Mouse (Mus musculus) intestine, embryonic 15.5 days (tissue): Measurements from ENCODE around the gene Gbp2b. TPM values are rescaled to one million over a fixed set of nuclear protein-coding genes. Genes with fewer than 3 reads are reported as not detected.
"Not testable (repeated sequence)": the region's sequence is repeated elsewhere in the genome, so short reads cannot be mapped to it uniquely, and the experiment has no call there.

Source experiments
- ATAC-seq: fragments of 200-750 bp; cut with Nextera tagmentation; 2 replicates; pipeline ENCODE4 v1.8.0; 2017; ENCODE audit warnings: moderate TSS enrichment, moderate library complexity
- H3K27ac ChIP-seq: fragments of 300-500 bp; sonication (generic); 2 replicates; pipeline ENCODE4 v1.5.1; 2015; ENCODE audit warnings: mild to moderate bottlenecking, inconsistent platforms
- H3K27me3 ChIP-seq: fragments of 300-500 bp; sonication (generic); replicated peaks from 2 replicates; pipeline ENCODE4 v1.6.1; 2015; ENCODE audit warnings: inconsistent platforms
- H3K36me3 ChIP-seq: fragments of 300-500 bp; sonication (generic); 2 replicates; pipeline ENCODE4 v1.6.1; 2015; ENCODE audit warnings: inconsistent platforms
- H3K4me1 ChIP-seq: fragments of 300-500 bp; sonication (generic); replicated peaks from 2 replicates; pipeline ENCODE4 v1.6.1; 2015; ENCODE audit warnings: inconsistent platforms
- H3K4me2 ChIP-seq: fragments of 300-500 bp; sonication (generic); replicated peaks from 2 replicates; pipeline ENCODE4 v1.6.1; 2015; ENCODE audit warnings: mild to moderate bottlenecking, inconsistent platforms
- H3K4me3 ChIP-seq: fragments of 300-500 bp; sonication (generic); replicated peaks from 2 replicates; pipeline ENCODE4 v1.5.1; 2015; ENCODE audit warnings: inconsistent platforms
- H3K9ac ChIP-seq: fragments of 300-500 bp; sonication (generic); 2 replicates; pipeline ENCODE4 v1.6.1; 2015; ENCODE audit warnings: inconsistent platforms
- H3K9me3 ChIP-seq: fragments of 300-500 bp; sonication (generic); 2 replicates; pipeline ENCODE4 v1.6.1; 2016; ENCODE audit warnings: inconsistent platforms
- WGBS: fragments of 180-500 bp; shearing (Covaris S2); methylation state at CpG from one replicate; pipeline ENCODE4 v1.1.7; 2015; 5-methylcytosine and 5-hydroxymethylcytosine counted together
- polyA plus RNA-seq: library from polyadenylated mRNA; unstranded; fragments of >200 nt; fragmentation: Nextera tagmentation; extraction: Ambion mirVana; gene quantifications from 2 replicates; pipeline ENCODE4 v1.2.1, GENCODE M21; 2015

Gene Gbp2b
- polyA plus RNA-seq, 1 experiment from 2014 or later, result 0.33 TPM

GRCm38 (mm10) chr3:142640201-142640600 lies 45.6 kb downstream of the Gbp2b start:
- H3K9me3 ChIP-seq, result no peaks in the 10 kb centered on the region
- no peaks in the 10 kb centered on the region for H3K27me3 ChIP-seq
- H3K27ac ChIP-seq, result no peak overlapping the region
- no peaks in the 10 kb centered on the region for H3K4me1 ChIP-seq
- WGBS, result 6% methylated on average over 9 of the region's 9 CpGs
- H3K4me3 ChIP-seq, result no peak overlapping the region
- H3K9ac ChIP-seq, result no peak overlapping the region
- H3K4me2 ChIP-seq, result 0 out of 2 replicates have a peak overlapping the region, but pooled peaks have one; percentile 26
- no peaks in the 10 kb centered on the region for H3K36me3 ChIP-seq
- ATAC-seq, result no peak

GRCm38 (mm10) chr3:142645949-142646348 lies 51.3 kb downstream of the Gbp2b start:
- WGBS, result 6% methylated on average over 2 of the region's 2 CpGs
- H3K4me3 ChIP-seq, ATAC-seq, H3K27ac ChIP-seq, H3K27me3 ChIP-seq, H3K36me3 ChIP-seq, H3K4me1 ChIP-seq, H3K9ac ChIP-seq, H3K4me2 ChIP-seq, H3K9me3 ChIP-seq: not testable (repeated sequence)

- WGBS, result 42% methylated on average over 7 of the region's 7 CpGs
- not testable (repeated sequence) for H3K4me3 ChIP-seq, H3K4me1 ChIP-seq, H3K27ac ChIP-seq, H3K27me3 ChIP-seq, H3K36me3 ChIP-seq, H3K9me3 ChIP-seq, ATAC-seq, H3K4me2 ChIP-seq, H3K9ac ChIP-seq
These were observed 53.2 kb downstream of the Gbp2b start for GRCm38 (mm10) chr3:142647836-142648235.

GRCm38 (mm10) chr3:142650205-142650604 lies 55.6 kb downstream of the Gbp2b start:
- Histone ChIP-seq H3K4me2 (no peak overlapping the region), H3K4me1 (no peaks in the 10 kb centered on the region), H3K9me3 (no peaks in the 10 kb centered on the region), H3K27ac (no peak overlapping the region), H3K27me3 (no peaks in the 10 kb centered on the region), H3K36me3 (no peaks in the 10 kb centered on the region), H3K4me3 (no peak overlapping the region), H3K9ac (no peak overlapping the region)
- WGBS, result 44% methylated on average over 2 of the region's 2 CpGs
- no peak for ATAC-seq

- ATAC-seq, result no peak
- WGBS, result 98% methylated on average over 8 of the region's 8 CpGs
- no peaks in the 10 kb centered on the region for H3K9me3 ChIP-seq
These were observed 70.1 kb downstream of the Gbp2b start for GRCm38 (mm10) chr3:142664723-142665122.

More at GRCm38 (mm10) chr3:142664723-142665122, 70.1 kb downstream of the Gbp2b start:
- H3K4me3 ChIP-seq, result no peak overlapping the region
- H3K9ac ChIP-seq, result no peak overlapping the region
- H3K27ac ChIP-seq, result no peak overlapping the region
- H3K4me1 ChIP-seq, result no peaks in the 10 kb centered on the region
- no peaks in the 10 kb centered on the region for H3K27me3 ChIP-seq
- no peak overlapping the region for H3K4me2 ChIP-seq
- no peaks in the 10 kb centered on the region for H3K36me3 ChIP-seq

Other genes with a start within 250 kb of the Gbp2b start
- gene Pdlim5, start 199.2 kb upstream of the Gbp2b start, polyA plus RNA-seq, result 28.8 and 29.0 TPM in 2 replicates
- 0.14 and 0.34 TPM in 2 replicates for gene Gbp5, start 100.9 kb upstream of the Gbp2b start, polyA plus RNA-seq
- gene Gbp7, start 64.5 kb upstream of the Gbp2b start, polyA plus RNA-seq, result 6.6 and 7.2 TPM in 2 replicates
- gene Gbp3, start 34.8 kb upstream of the Gbp2b start, polyA plus RNA-seq, result 1.8 and 2.7 TPM in 2 replicates
- 3.9 and 4.1 TPM in 2 replicates for gene Gbp2, start 25.8 kb downstream of the Gbp2b start, polyA plus RNA-seq
- 17.5 and 18.2 TPM in 2 replicates for gene Kyat3, start 106.2 kb downstream of the Gbp2b start, polyA plus RNA-seq
- gene Gtf2b, start 170.2 kb downstream of the Gbp2b start, polyA plus RNA-seq, result 69.7 and 74.7 TPM in 2 replicates